Mouse (Mus musculus) kidney, embryonic 14.5 days (tissue): ENCODE measurements around the gene Zfp692. TPM values are rescaled to one million over a fixed set of nuclear protein-coding genes. Genes with fewer than 3 reads are reported as not detected.
A peak's percentile ranks its signal among the peaks of the same experiment; 100 is the strongest.
"Not testable (repeated sequence)": the region's sequence is repeated elsewhere in the genome, so short reads cannot be mapped to it uniquely, and the experiment has no call there.

Source experiments
- ATAC-seq: fragments of 200-750 bp; cut with Nextera tagmentation; 2 replicates; pipeline ENCODE4 v1.8.0; 2017; ENCODE audit warnings: moderate number of reproducible peaks, mild to moderate bottlenecking, moderate TSS enrichment, moderate library complexity; ENCODE audit not compliant: low FRiP score, low TSS enrichment
- H3K27ac ChIP-seq: fragments of 300-500 bp; sonication (generic); 2 replicates; pipeline ENCODE4 v1.5.1; 2014; ENCODE audit warnings: low read depth, mild to moderate bottlenecking, low read length, moderate library complexity, mixed read lengths
- H3K27me3 ChIP-seq: fragments of 300-500 bp; sonication (generic); 2 replicates; pipeline ENCODE4 v1.6.1; 2014; ENCODE audit warnings: mild to moderate bottlenecking, low read length; ENCODE audit not compliant: control insufficient read depth, insufficient read depth
- H3K36me3 ChIP-seq: fragments of 300-500 bp; sonication (generic); 2 replicates; pipeline ENCODE4 v1.6.1; 2014; ENCODE audit warnings: low read length, mixed read lengths; ENCODE audit not compliant: control insufficient read depth, insufficient read depth
- H3K4me1 ChIP-seq: fragments of 300-500 bp; sonication (generic); 2 replicates; pipeline ENCODE4 v1.6.1; 2014; ENCODE audit warnings: low read length, mixed read lengths; ENCODE audit not compliant: control insufficient read depth, insufficient read depth
- H3K4me2 ChIP-seq: fragments of 300-500 bp; sonication (generic); replicated peaks from 2 replicates; pipeline ENCODE4 v1.6.1; 2014; ENCODE audit warnings: low read depth, mild to moderate bottlenecking, low read length
- H3K4me3 ChIP-seq: fragments of 300-500 bp; sonication (generic); 2 replicates; pipeline ENCODE4 v1.5.1; 2014; ENCODE audit warnings: mild to moderate bottlenecking, low read length
- H3K9ac ChIP-seq: fragments of 300-500 bp; sonication (generic); 2 replicates; pipeline ENCODE4 v1.6.1; 2014; ENCODE audit warnings: low read depth, mild to moderate bottlenecking, low read length, moderate library complexity
- H3K9me3 ChIP-seq: fragments of 300-500 bp; sonication (generic); 2 replicates; pipeline ENCODE4 v1.6.1; 2016; ENCODE audit warnings: low read length; ENCODE audit not compliant: control insufficient read depth
- WGBS: fragments of 180-500 bp; shearing (Covaris S2); extraction: QIAGEN DNeasy Blood & Tissue Kit; methylation state at CpG from one replicate; pipeline ENCODE4 v1.1.7; 2014; 5-methylcytosine and 5-hydroxymethylcytosine counted together
- polyA plus RNA-seq: library from polyadenylated mRNA; unstranded; fragments of >200 nt; fragmentation: Nextera tagmentation; extraction: Ambion mirVana; gene quantifications from 2 replicates; pipeline ENCODE4 v1.2.1, GENCODE M21; 2014

The Zfp692 gene
- polyA plus RNA-seq, 1 experiment from 2014 or later, result 19.3 TPM

GRCm38 (mm10) chr11:58301837-58302754, 4.8 kb upstream of the Zfp692 start:
- peaks cover 8% of the 10 kb centered on the region; the same call in 1 of the 2 replicates for H3K4me1 ChIP-seq
- no peaks in the 10 kb centered on the region for H3K27me3 ChIP-seq
- H3K36me3 ChIP-seq, result no peaks in the 10 kb centered on the region
- WGBS, result under 1% methylated on average over 36 of the region's 36 CpGs
- H3K27ac ChIP-seq, result peak overlapping the region; percentile 88
- ATAC-seq, result peak; percentile 93
- peak overlapping the region; percentile 55 for H3K4me2 ChIP-seq
- no peaks in the 10 kb centered on the region for H3K9me3 ChIP-seq
- peak overlapping the region; percentile 40 for H3K9ac ChIP-seq
- peak overlapping the region; percentile 55 for H3K4me3 ChIP-seq

- Histone ChIP-seq H3K4me2 (peak overlapping the region; percentile 55), H3K36me3 (no peaks in the 10 kb centered on the region)
- 1% methylated on average over 26 of the region's 26 CpGs for WGBS
Observed at GRCm38 (mm10) chr11:58302774-58303445, 4.0 kb upstream of the Zfp692 start.

GRCm38 (mm10) chr11:58303594-58303993, 3.3 kb upstream of the Zfp692 start:
- Histone ChIP-seq H3K27ac (no peak overlapping the region), H3K4me1 (peaks cover 16% of the 10 kb centered on the region; the same call in 1 of the 2 replicates), H3K9ac (no peak overlapping the region), H3K36me3 (no peaks in the 10 kb centered on the region), H3K4me2 (peak overlapping the region; percentile 21), H3K9me3 (no peaks in the 10 kb centered on the region), H3K27me3 (no peaks in the 10 kb centered on the region), H3K4me3 (peak overlapping the region; percentile 1; the same call in 1 of the 2 replicates)
- 25% methylated on average over 7 of the region's 7 CpGs for WGBS
- no peak for ATAC-seq

More at GRCm38 (mm10) chr11:58302774-58303445, 4.0 kb upstream of the Zfp692 start:
- H3K4me3 ChIP-seq, result peak overlapping the region; percentile 55
- no peaks in the 10 kb centered on the region for H3K27me3 ChIP-seq
- peak overlapping the region; percentile 40 for H3K9ac ChIP-seq
- H3K9me3 ChIP-seq, result no peaks in the 10 kb centered on the region
- peaks cover 13% of the 10 kb centered on the region; the same call in 1 of the 2 replicates for H3K4me1 ChIP-seq
- peak overlapping the region; percentile 88 for H3K27ac ChIP-seq
- ATAC-seq, result peak; percentile 56

- WGBS, result 93% methylated on average over 8 of the region's 8 CpGs
Observed at GRCm38 (mm10) chr11:58305299-58305698, 1.6 kb upstream of the Zfp692 start.

GRCm38 (mm10) chr11:58307411-58308080, 677 bp downstream of the Zfp692 start:
- Histone ChIP-seq H3K4me3 (peak overlapping the region; percentile 54), H3K9ac (peak overlapping the region; percentile 73), H3K27ac (peak overlapping the region; percentile 56; the same call in 1 of the 2 replicates), H3K36me3 (no peaks in the 10 kb centered on the region), H3K4me2 (peak overlapping the region; percentile 88), H3K27me3 (no peaks in the 10 kb centered on the region), H3K4me1 (peaks cover 13% of the 10 kb centered on the region; the same call in 1 of the 2 replicates), H3K9me3 (no peaks in the 10 kb centered on the region)
- 1% methylated on average over 41 of the region's 42 CpGs for WGBS
- peak; percentile 72 for ATAC-seq

More at GRCm38 (mm10) chr11:58305299-58305698, 1.6 kb upstream of the Zfp692 start:
- ATAC-seq, H3K4me3 ChIP-seq, H3K27ac ChIP-seq, H3K9me3 ChIP-seq, H3K27me3 ChIP-seq, H3K36me3 ChIP-seq, H3K9ac ChIP-seq, H3K4me2 ChIP-seq: not testable (repeated sequence)
- H3K4me1 ChIP-seq, result peaks cover 16% of the 10 kb centered on the region; the same call in 1 of the 2 replicates

GRCm38 (mm10) chr11:58308661-58309060, 1.8 kb downstream of the Zfp692 start:
- ATAC-seq, result no peak
- Histone ChIP-seq H3K27me3 (no peaks in the 10 kb centered on the region), H3K4me3 (no peak overlapping the region), H3K4me2 (no peak overlapping the region), H3K27ac (no peak overlapping the region), H3K9ac (no peak overlapping the region), H3K9me3 (no peaks in the 10 kb centered on the region), H3K4me1 (peaks cover 10% of the 10 kb centered on the region; the same call in 1 of the 2 replicates), H3K36me3 (no peaks in the 10 kb centered on the region)
- WGBS, result 96% methylated on average over 9 of the region's 9 CpGs

GRCm38 (mm10) chr11:58314069-58314468, 7.2 kb downstream of the Zfp692 start:
- Histone ChIP-seq H3K4me3 (no peak overlapping the region), H3K27ac (no peak overlapping the region), H3K36me3 (peaks cover 35% of the 10 kb centered on the region), H3K4me2 (no peak overlapping the region), H3K9me3 (no peaks in the 10 kb centered on the region), H3K9ac (no peak overlapping the region), H3K27me3 (no peaks in the 10 kb centered on the region), H3K4me1 (no peaks in the 10 kb centered on the region)
- 93% methylated on average over 6 of the region's 6 CpGs for WGBS
- no peak for ATAC-seq

GRCm38 (mm10) chr11:58315536-58316168, 8.8 kb downstream of the Zfp692 start:
- no peak overlapping the region for H3K4me3 ChIP-seq
- no peaks in the 10 kb centered on the region for H3K27me3 ChIP-seq
- no peak overlapping the region for H3K27ac ChIP-seq
- H3K4me2 ChIP-seq, result no peak overlapping the region
- peaks cover 40% of the 10 kb centered on the region for H3K36me3 ChIP-seq
- 89% methylated on average over 5 of the region's 5 CpGs for WGBS
- ATAC-seq, result no peak
- H3K9ac ChIP-seq, result no peak overlapping the region
- no peaks in the 10 kb centered on the region for H3K4me1 ChIP-seq
- H3K9me3 ChIP-seq, result no peaks in the 10 kb centered on the region
